Mouse (Mus musculus) olfactory bulb, adult 2 months (tissue): ENCODE data around the gene Angptl2.

Source experiments
- CTCF ChIP-seq: fragments of 200-500 bp; IDR thresholded peaks from 2 replicates; pipeline ENCODE4 v1.5.1; 2012; ENCODE audit warnings: low read depth, mild to moderate bottlenecking, low read length, moderate library complexity; ENCODE audit not compliant: insufficient read depth
- POLR2A ChIP-seq: fragments of 200-500 bp; IDR thresholded peaks from 2 replicates; pipeline ENCODE4 v1.6.1; 2012; ENCODE audit warnings: mild to moderate bottlenecking, low read depth, low read length, moderate library complexity; ENCODE audit not compliant: insufficient read depth

DNA sequence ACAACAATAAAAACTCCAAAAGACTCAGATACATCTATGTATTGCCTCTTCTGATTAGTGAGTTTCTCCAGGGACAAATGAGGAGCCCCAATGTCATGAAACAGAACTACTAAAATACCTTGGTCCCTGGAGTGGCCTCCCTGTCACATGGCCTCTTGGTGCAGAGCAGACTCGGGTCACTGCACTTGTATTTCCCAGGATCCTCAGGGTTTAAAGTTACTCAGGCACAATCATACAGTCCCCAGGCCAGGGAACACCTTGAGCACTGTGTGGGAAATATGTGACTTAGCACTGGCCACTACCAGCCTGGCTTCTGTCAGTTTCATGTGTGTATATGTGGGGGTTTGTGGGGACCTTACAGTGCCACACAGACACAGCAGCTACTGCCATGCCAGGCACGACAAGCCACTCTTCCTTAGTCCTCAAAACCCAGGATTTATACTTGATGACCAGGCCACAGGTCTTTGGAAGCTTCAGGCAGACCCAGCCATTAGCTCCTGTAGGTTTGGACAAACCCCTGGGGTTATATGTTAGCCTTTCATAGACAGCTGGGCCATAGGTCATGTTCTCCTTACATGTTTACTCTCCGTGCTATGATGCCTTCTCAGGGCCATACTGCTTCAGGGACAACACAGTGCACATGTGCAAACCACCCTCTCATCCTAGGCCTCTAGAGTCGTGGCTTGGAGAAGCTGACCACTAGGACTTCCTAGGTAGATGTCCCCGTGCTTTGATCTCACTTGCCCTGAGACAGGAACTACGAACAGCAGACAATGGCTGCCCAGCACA, 17.1 kb downstream of the Angptl2 start:
- TF ChIP-seq POLR2A (no peak), CTCF (no peak)
